9 mouse cellular contexts compared by ENCODE assay signal in genomic region chr8:102786467-102787360, GRCm38 (mm10). TPM values are rescaled to one million over a fixed set of nuclear protein-coding genes. Genes with fewer than 3 reads are reported as not detected.
A peak's percentile ranks its signal among the peaks of the same experiment; 100 is the strongest.
DNase-seq lines count a peak whose midpoint lies in the region; ATAC-seq and TF ChIP-seq lines count a peak whose summit lies in the region.
"Had no signal": no experiment of that assay in that cellular context is flagged by ENCODE, and none has a peak within 500 bp of the region (broad histone marks: within the 10 kb centered on the region; RNA-seq: fewer than 3 reads in every experiment).

No protein-coding gene starts in this region.

- DNase-seq in left cerebral cortex, adult 2 months (ENCODE audit: extremely low spot score in 1 of 2, low spot score in 2 of 2), result peak; percentile 21 to 38
- no peak for DNase-seq in left cerebral cortex, postnatal 14 days (ENCODE audit: low spot score in 2 of 2)
- DNase-seq in lung, postnatal 4 days, result peak; percentile 42 to 63
- peak; percentile 19 for DNase-seq in yolk sac, embryonic 10.5 days (ENCODE audit: low spot score)
- no peak for DNase-seq in layer of hippocampus, adult 9-11 months
- no peak for DNase-seq in spleen, adult 12 weeks (ENCODE audit: low spot score)

- 3% methylated on average over 31 of the region's 31 CpGs for WGBS in embryonic facial prominence, embryonic 15.5 days
- WGBS in hindbrain, embryonic 12.5 days, result 2% methylated on average over 30 of the region's 31 CpGs

- peak overlapping the region; percentile 68 for H3K4me2 ChIP-seq in embryonic facial prominence, embryonic 15.5 days (replicated peaks)
- H3K4me2 ChIP-seq in hindbrain, embryonic 12.5 days (replicated peaks), result peak overlapping the region; percentile 87

- H3K36me3 ChIP-seq in embryonic facial prominence, embryonic 15.5 days, result no peaks in the 10 kb centered on the region
- H3K36me3 ChIP-seq in hindbrain, embryonic 12.5 days, result no peaks in the 10 kb centered on the region

- peaks cover 16% of the 10 kb centered on the region for H3K4me1 ChIP-seq in embryonic facial prominence, embryonic 15.5 days
- peaks cover 15% of the 10 kb centered on the region for H3K4me1 ChIP-seq in hindbrain, embryonic 12.5 days

- no peak for TF ChIP-seq CTCF in left cerebral cortex, adult 2 months (IDR thresholded peaks at IDR 0.05)

- H3K27me3 ChIP-seq in embryonic facial prominence, embryonic 15.5 days, result no peaks in the 10 kb centered on the region; the same call in 1 of the 2 replicates
- H3K27me3 ChIP-seq in hindbrain, embryonic 12.5 days, result peaks cover 10% of the 10 kb centered on the region

- H3K9me3 ChIP-seq in embryonic facial prominence, embryonic 15.5 days (replicated peaks), result no peaks in the 10 kb centered on the region
- no peaks in the 10 kb centered on the region for H3K9me3 ChIP-seq in hindbrain, embryonic 12.5 days (replicated peaks)

- peak; percentile 15; the same call in 1 of the 2 replicates for ATAC-seq in embryonic facial prominence, embryonic 15.5 days (ENCODE audit: insufficient number of reproducible peaks, low FRiP score, low TSS enrichment, low read depth)
- no peak for ATAC-seq in hindbrain, embryonic 12.5 days (ENCODE audit: low FRiP score)

- intact Hi-C loops in left cerebral cortex, adult 2 months (cut with DNase I), result loop anchor here (5.0 to 10.0 kb wide), 7 partner anchors 272 to 1932 kb away; no protein-coding TSS in a partner anchor
- intact Hi-C loops in left cerebral cortex, postnatal 14 days (cut with DNase I), result loop anchor here (5.0 to 10.0 kb wide), 7 partner anchors 288 to 1842 kb away; no protein-coding TSS in a partner anchor

- H3K9ac ChIP-seq in embryonic facial prominence, embryonic 15.5 days, result peak overlapping the region; percentile 43
- peak overlapping the region; percentile 39; the same call in 1 of the 2 replicates for H3K9ac ChIP-seq in hindbrain, embryonic 12.5 days
- H3K9ac ChIP-seq: liver, embryonic 14.5 days had no signal

- H3K27ac ChIP-seq in left cerebral cortex, adult 2 months, result peak overlapping the region; percentile 93
- peak overlapping the region; percentile 98 for H3K27ac ChIP-seq in embryonic facial prominence, embryonic 15.5 days (replicated peaks)
- H3K27ac ChIP-seq in hindbrain, embryonic 12.5 days, result no peak overlapping the region
- H3K27ac ChIP-seq: liver, embryonic 14.5 days had no signal

- peak overlapping the region; percentile 83 for H3K4me3 ChIP-seq in left cerebral cortex, adult 2 months
- H3K4me3 ChIP-seq in embryonic facial prominence, embryonic 15.5 days (replicated peaks), result peak overlapping the region; percentile 79
- H3K4me3 ChIP-seq in hindbrain, embryonic 12.5 days, result peak overlapping the region; percentile 65

RNA-seq across cellular contexts. Expression of gene Cdh11, which starts 1.3 kb away (rescaled TPM):
- 10 to 100 TPM; 49.9 to 54.9 TPM for total RNA-seq in left cerebral cortex, adult 2 months (2021)
- 10 to 100 TPM; 68.8 to 74.1 TPM for total RNA-seq in left cerebral cortex, postnatal 14 days (2021)
- polyA plus RNA-seq in embryonic facial prominence, embryonic 15.5 days (2015; fragmentation: Nextera tagmentation; extraction: Ambion mirVana), result 176 and 184 TPM in 2 replicates
- 100 and 109 TPM in 2 replicates for polyA plus RNA-seq in hindbrain, embryonic 12.5 days (2016; fragmentation: Nextera tagmentation; extraction: Ambion mirVana)

Comparison
In these comparisons a context has a peak if more than half of its experiments do, and no peak if none do; other contexts are left out.
1. DNase-seq: peak in left cerebral cortex, adult 2 months (2 of 2), lung, postnatal 4 days (2 of 2) and yolk sac, embryonic 10.5 days (single experiment); none in left cerebral cortex, postnatal 14 days (0 of 2), layer of hippocampus, adult 9-11 months (single experiment) and spleen, adult 12 weeks (single experiment).
2. Peak in every context shown above with its lines, with median percentiles within 50 percentile points of each other: H3K4me3 ChIP-seq.